15 mouse cellular contexts compared by ENCODE assay signal in the genomic region with DNA sequence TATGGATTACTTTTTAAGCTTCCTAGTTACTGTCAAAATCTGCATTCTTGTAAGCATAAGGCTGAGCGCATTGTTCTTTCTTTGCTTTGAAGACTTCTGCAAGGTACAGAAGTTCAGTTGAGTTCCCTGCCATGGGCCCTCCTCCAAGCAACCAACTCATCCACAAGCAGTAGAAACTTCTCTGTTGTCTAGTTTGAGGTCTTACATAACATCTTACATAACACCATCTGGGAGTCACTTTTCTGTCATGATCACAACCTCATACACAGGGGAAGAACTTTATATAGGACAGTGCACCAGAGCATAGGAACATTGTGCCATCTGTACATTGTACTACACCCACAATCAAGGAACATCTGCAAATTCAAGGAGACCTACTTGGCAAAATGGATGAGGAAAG.
"Had no signal": no experiment of that assay in that cellular context is flagged by ENCODE, and none has a peak within 500 bp of the region (broad histone marks: within the 10 kb centered on the region; RNA-seq: fewer than 3 reads in every experiment).

No protein-coding gene starts in this region.

- ATAC-seq: liver, postnatal 0 days; lung, postnatal 0 days; midbrain, embryonic 16.5 days had no signal

- DNase-seq: liver, embryonic 13.5 days; liver, postnatal 0 days; lung, adult 2 months; lung, postnatal 14 days; lung, postnatal 36 days; midbrain, embryonic 14.5 days; retina, postnatal 1 day; right cerebral cortex, postnatal 25 days; right cerebral cortex, postnatal 4 days; spleen, adult 18-20 months; thymus, adult 2 months; thymus, postnatal 14 days; thymus, postnatal 36 days had no signal
